Mouse (Mus musculus) intestine, embryonic 16.5 days (tissue): Measurements from ENCODE around the gene Ppfibp1. TPM values are rescaled to one million over a fixed set of nuclear protein-coding genes. Genes with fewer than 3 reads are reported as not detected.

Experiments used
- ATAC-seq: fragments of 200-750 bp; cut with Nextera tagmentation; 2 replicates; pipeline ENCODE4 v1.8.0; 2017; ENCODE audit warnings: moderate TSS enrichment, moderate library complexity
- H3K27ac ChIP-seq: fragments of 300-500 bp; sonication (generic); 2 replicates; pipeline ENCODE4 v1.5.1; 2014; ENCODE audit warnings: mild to moderate bottlenecking, low read length
- H3K27me3 ChIP-seq: fragments of 300-500 bp; sonication (generic); replicated peaks from 2 replicates; pipeline ENCODE4 v1.6.1; 2014; ENCODE audit warnings: low read length, control low read depth, mixed read lengths; ENCODE audit not compliant: control insufficient read depth, insufficient read depth
- H3K36me3 ChIP-seq: fragments of 300-500 bp; sonication (generic); 2 replicates; pipeline ENCODE4 v1.6.1; 2014; ENCODE audit warnings: low read length, control low read depth; ENCODE audit not compliant: control insufficient read depth, insufficient read depth
- H3K4me1 ChIP-seq: fragments of 300-500 bp; sonication (generic); 2 replicates; pipeline ENCODE4 v1.6.1; 2014; ENCODE audit warnings: low read length, control low read depth, mixed read lengths; ENCODE audit not compliant: control insufficient read depth, insufficient read depth
- H3K4me2 ChIP-seq: fragments of 300-500 bp; sonication (generic); 2 replicates; pipeline ENCODE4 v1.6.1; 2014; ENCODE audit warnings: low read depth, low read length, control low read depth
- H3K4me3 ChIP-seq: fragments of 300-500 bp; sonication (generic); 2 replicates; pipeline ENCODE4 v1.5.1; 2014; ENCODE audit warnings: mild to moderate bottlenecking, low read length
- H3K9ac ChIP-seq: fragments of 300-500 bp; sonication (generic); 2 replicates; pipeline ENCODE4 v1.6.1; 2014; ENCODE audit warnings: low read depth, low read length
- H3K9me3 ChIP-seq: fragments of 300-500 bp; sonication (generic); 2 replicates; pipeline ENCODE4 v1.6.1; 2016; ENCODE audit warnings: low read length, control low read depth; ENCODE audit not compliant: control insufficient read depth
- WGBS: fragments of 180-500 bp; shearing (Covaris S2); extraction: QIAGEN DNeasy Blood & Tissue Kit; methylation state at CpG from one replicate; pipeline ENCODE4 v1.1.7; 2014; 5-methylcytosine and 5-hydroxymethylcytosine counted together
- polyA plus RNA-seq: library from polyadenylated mRNA; unstranded; fragments of >200 nt; fragmentation: Nextera tagmentation; extraction: Ambion mirVana; gene quantifications from 2 replicates; pipeline ENCODE4 v1.2.1, GENCODE M21; 2015

Ppfibp1 gene
- polyA plus RNA-seq, 1 experiment from 2014 or later, result 31.8 TPM

- ATAC-seq, result no peak
These were observed 2.3 kb downstream of the Ppfibp1 start for GRCm38 (mm10) chr6:146890633-146891032.

GRCm38 (mm10) chr6:146893890-146894289 lies 5.6 kb downstream of the Ppfibp1 start:
- H3K27ac ChIP-seq, result no peak overlapping the region
- H3K9ac ChIP-seq, result no peak overlapping the region
- H3K36me3 ChIP-seq, result no peaks in the 10 kb centered on the region
- H3K9me3 ChIP-seq, result no peaks in the 10 kb centered on the region
- H3K4me3 ChIP-seq, result no peak overlapping the region
- peaks cover 29% of the 10 kb centered on the region for H3K4me1 ChIP-seq
- no peak overlapping the region for H3K4me2 ChIP-seq
- WGBS, result 48% methylated on average over 2 of the region's 2 CpGs
- no peak for ATAC-seq
- H3K27me3 ChIP-seq, result no peaks in the 10 kb centered on the region

More at GRCm38 (mm10) chr6:146890633-146891032, 2.3 kb downstream of the Ppfibp1 start:
- no peaks in the 10 kb centered on the region for H3K27me3 ChIP-seq
- H3K9ac ChIP-seq, result 0 out of 2 replicates have a peak overlapping the region, but pooled peaks have one; percentile 38
- H3K27ac ChIP-seq, result peak overlapping the region; percentile 49
- H3K36me3 ChIP-seq, result no peaks in the 10 kb centered on the region
- no peaks in the 10 kb centered on the region for H3K9me3 ChIP-seq
- peaks cover 20% of the 10 kb centered on the region for H3K4me1 ChIP-seq
- peak overlapping the region; percentile 1 for H3K4me3 ChIP-seq
- H3K4me2 ChIP-seq, result peak overlapping the region; percentile 34

GRCm38 (mm10) chr6:146898709-146899108 lies 10.4 kb downstream of the Ppfibp1 start:
- Histone ChIP-seq H3K27me3 (no peaks in the 10 kb centered on the region), H3K4me3 (no peak overlapping the region), H3K9ac (no peak overlapping the region), H3K4me1 (peaks cover 14% of the 10 kb centered on the region), H3K27ac (no peak overlapping the region), H3K4me2 (no peak overlapping the region), H3K9me3 (no peaks in the 10 kb centered on the region), H3K36me3 (no peaks in the 10 kb centered on the region)
- peak; percentile 40; the same call in 1 of the 2 replicates for ATAC-seq
- WGBS, result 75% methylated on average over 6 of the region's 6 CpGs

- WGBS, result 65% methylated on average over 2 of the region's 2 CpGs
These were observed 11.4 kb downstream of the Ppfibp1 start for GRCm38 (mm10) chr6:146899647-146900046.

GRCm38 (mm10) chr6:146901929-146902328 lies 13.6 kb downstream of the Ppfibp1 start:
- H3K27ac ChIP-seq, result no peak overlapping the region
- no peaks in the 10 kb centered on the region for H3K9me3 ChIP-seq
- H3K4me2 ChIP-seq, result no peak overlapping the region
- WGBS, result 79% methylated on average over 4 of the region's 4 CpGs
- no peaks in the 10 kb centered on the region for H3K27me3 ChIP-seq
- no peak overlapping the region for H3K4me3 ChIP-seq
- H3K9ac ChIP-seq, result no peak overlapping the region
- peaks cover 22% of the 10 kb centered on the region for H3K4me1 ChIP-seq
- H3K36me3 ChIP-seq, result no peaks in the 10 kb centered on the region
- ATAC-seq, result no peak

More at GRCm38 (mm10) chr6:146899647-146900046, 11.4 kb downstream of the Ppfibp1 start:
- H3K4me3 ChIP-seq, result no peak overlapping the region
- H3K4me2 ChIP-seq, result no peak overlapping the region
- no peak overlapping the region for H3K9ac ChIP-seq
- no peak for ATAC-seq
- no peaks in the 10 kb centered on the region for H3K36me3 ChIP-seq
- H3K27ac ChIP-seq, result no peak overlapping the region
- H3K27me3 ChIP-seq, result no peaks in the 10 kb centered on the region
- peaks cover 14% of the 10 kb centered on the region for H3K4me1 ChIP-seq
- no peaks in the 10 kb centered on the region for H3K9me3 ChIP-seq

GRCm38 (mm10) chr6:146903632-146904031 lies 15.3 kb downstream of the Ppfibp1 start:
- Histone ChIP-seq H3K27ac (no peak overlapping the region), H3K9me3 (no peaks in the 10 kb centered on the region), H3K9ac (no peak overlapping the region), H3K4me1 (peaks cover 22% of the 10 kb centered on the region), H3K27me3 (no peaks in the 10 kb centered on the region), H3K4me3 (no peak overlapping the region), H3K4me2 (no peak overlapping the region), H3K36me3 (no peaks in the 10 kb centered on the region)
- 80% methylated on average over 2 of the region's 2 CpGs for WGBS
- ATAC-seq, result no peak

GRCm38 (mm10) chr6:146904707-146905106 lies 16.4 kb downstream of the Ppfibp1 start:
- Histone ChIP-seq H3K4me2 (no peak overlapping the region), H3K36me3 (no peaks in the 10 kb centered on the region), H3K9ac (no peak overlapping the region), H3K27me3 (no peaks in the 10 kb centered on the region), H3K4me1 (peaks cover 22% of the 10 kb centered on the region), H3K4me3 (no peak overlapping the region), H3K9me3 (no peaks in the 10 kb centered on the region), H3K27ac (no peak overlapping the region)
- WGBS, result 72% methylated on average over 3 of the region's 3 CpGs
- no peak for ATAC-seq

GRCm38 (mm10) chr6:146906000-146906786 lies 17.9 kb downstream of the Ppfibp1 start:
- Histone ChIP-seq H3K4me1 (peaks cover 27% of the 10 kb centered on the region), H3K9me3 (no peaks in the 10 kb centered on the region), H3K27ac (no peak overlapping the region), H3K9ac (no peak overlapping the region), H3K27me3 (no peaks in the 10 kb centered on the region), H3K36me3 (no peaks in the 10 kb centered on the region), H3K4me3 (no peak overlapping the region), H3K4me2 (no peak overlapping the region)
- 76% methylated on average over 3 of the region's 3 CpGs for WGBS
- ATAC-seq, result no peak

GRCm38 (mm10) chr6:146907061-146907794 lies 18.9 kb downstream of the Ppfibp1 start:
- 65% methylated on average over 5 of the region's 5 CpGs for WGBS
- Histone ChIP-seq H3K9ac (no peak overlapping the region), H3K4me2 (no peak overlapping the region), H3K27me3 (no peaks in the 10 kb centered on the region), H3K4me3 (no peak overlapping the region), H3K9me3 (no peaks in the 10 kb centered on the region), H3K4me1 (peaks cover 27% of the 10 kb centered on the region), H3K27ac (peak overlapping the region; percentile 3), H3K36me3 (no peaks in the 10 kb centered on the region)
- peak; percentile 58 for ATAC-seq
